Mouse (Mus musculus): Measurements from ENCODE around the gene Tcfl5. TPM values are rescaled to one million over a fixed set of nuclear protein-coding genes. Genes with fewer than 3 reads are reported as not detected.
A peak's percentile ranks its signal among the peaks of the same experiment; 100 is the strongest.

Gene Tcfl5
- 0.42 and 0.55 TPM in 2 replicates for polyA plus RNA-seq (2015; fragmentation: Nextera tagmentation; extraction: Ambion mirVana)

DNA sequence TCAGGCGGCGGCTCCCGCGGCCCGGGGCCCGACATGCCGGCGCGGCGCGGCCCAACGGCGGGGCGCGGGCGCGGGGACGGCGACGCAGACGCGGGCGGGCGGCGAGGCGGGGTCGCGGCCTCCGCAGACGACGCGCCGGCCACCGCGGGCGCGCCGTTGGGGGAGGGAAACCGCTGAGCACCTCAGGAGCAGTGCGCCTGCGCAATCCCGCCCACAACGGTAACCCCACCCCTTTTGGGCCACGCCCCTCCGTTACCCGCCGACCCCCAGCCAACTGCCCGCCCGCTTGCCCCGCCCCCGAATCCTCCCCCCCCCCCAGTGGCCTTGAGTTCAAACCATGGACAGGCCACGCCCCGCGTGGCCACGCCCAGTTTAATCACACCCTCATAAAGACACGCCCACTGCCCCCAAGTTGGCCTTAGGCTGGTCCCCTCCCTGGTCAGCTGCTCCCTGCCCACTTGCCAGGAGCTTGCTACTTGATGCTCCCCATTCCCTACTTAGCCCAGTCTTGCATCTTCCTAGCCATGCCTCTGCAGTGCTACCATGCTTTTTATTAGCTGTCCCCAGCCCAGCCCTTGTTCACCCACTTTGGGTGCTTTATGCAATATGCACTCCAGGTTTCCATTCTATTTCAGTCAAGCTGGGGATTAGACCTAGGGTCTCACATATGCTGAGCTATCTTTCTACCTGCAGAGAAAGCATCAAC is at the start of gene Tcfl5:
TSS of gene Tcfl5 (minus strand) at position 154 of the 706 bp plus-strand sequence.
- WGBS, result 4% methylated on average over 39 of the region's 56 CpGs
- Histone ChIP-seq H3K4me3 (ENCODE audit: low read depth, low read length) (peak within 1 kb of the TSS; percentile 43), H3K4me2 (ENCODE audit: low read length) (peak within 1 kb of the TSS; percentile 52), H3K36me3 (ENCODE audit: control insufficient read depth, insufficient read depth, low read length) (no peaks in the 10 kb centered on the region), H3K4me1 (ENCODE audit: control insufficient read depth, insufficient read depth, low read length) (no peaks in the 10 kb centered on the region; the same call in 1 of the 2 replicates), H3K27me3 (ENCODE audit: control insufficient read depth, insufficient read depth, low read depth, low read length) (peaks cover 39% of the 10 kb centered on the region), H3K9ac (ENCODE audit: low read depth, low read length) (peak within 1 kb of the TSS; percentile 30; the same call in 1 of the 2 replicates), H3K27ac (ENCODE audit: low read length) (no peak within 1 kb of the TSS), H3K9me3 (replicated peaks; ENCODE audit: control insufficient read depth, low read length, poor library complexity, severe bottlenecking) (peaks cover 18% of the 10 kb centered on the region)
- no peak for ATAC-seq

DNA sequence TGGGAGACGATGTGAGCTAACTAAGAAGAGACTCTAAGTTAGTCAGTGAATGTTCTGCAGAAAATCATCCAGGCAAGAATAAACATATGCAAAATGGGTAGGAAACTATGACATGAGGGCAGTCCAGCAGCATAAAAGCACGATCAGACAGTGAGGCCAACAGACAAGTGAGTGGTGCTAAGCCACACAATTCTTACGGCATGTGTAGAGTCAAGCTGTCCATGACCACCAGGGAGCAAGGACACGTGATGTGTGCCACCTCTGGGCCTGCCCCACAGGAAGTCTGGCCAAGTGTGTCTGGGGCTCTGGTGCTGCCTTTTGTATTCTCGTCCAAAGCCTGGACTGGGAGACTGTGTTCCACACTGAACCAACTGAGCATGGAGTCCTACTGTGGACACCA is 47.3 kb upstream of the Tcfl5 start:
- ATAC-seq, result no peak
- 87% methylated on average over 5 of the region's 5 CpGs for WGBS
- no peak overlapping the region for H3K4me3 ChIP-seq (ENCODE audit: low read depth, low read length)
- no peak overlapping the region for H3K4me2 ChIP-seq (ENCODE audit: low read length)
- no peak overlapping the region for H3K9ac ChIP-seq (ENCODE audit: low read depth, low read length)
- no peak overlapping the region for H3K27ac ChIP-seq (ENCODE audit: low read length)
- H3K4me1 ChIP-seq (ENCODE audit: control insufficient read depth, insufficient read depth, low read length), result peaks cover 9% of the 10 kb centered on the region
- no peaks in the 10 kb centered on the region for H3K9me3 ChIP-seq (replicated peaks; ENCODE audit: control insufficient read depth, low read length, poor library complexity, severe bottlenecking)
- peaks cover 34% of the 10 kb centered on the region for H3K36me3 ChIP-seq (ENCODE audit: control insufficient read depth, insufficient read depth, low read length)
- no peaks in the 10 kb centered on the region for H3K27me3 ChIP-seq (ENCODE audit: control insufficient read depth, insufficient read depth, low read depth, low read length)

DNA sequence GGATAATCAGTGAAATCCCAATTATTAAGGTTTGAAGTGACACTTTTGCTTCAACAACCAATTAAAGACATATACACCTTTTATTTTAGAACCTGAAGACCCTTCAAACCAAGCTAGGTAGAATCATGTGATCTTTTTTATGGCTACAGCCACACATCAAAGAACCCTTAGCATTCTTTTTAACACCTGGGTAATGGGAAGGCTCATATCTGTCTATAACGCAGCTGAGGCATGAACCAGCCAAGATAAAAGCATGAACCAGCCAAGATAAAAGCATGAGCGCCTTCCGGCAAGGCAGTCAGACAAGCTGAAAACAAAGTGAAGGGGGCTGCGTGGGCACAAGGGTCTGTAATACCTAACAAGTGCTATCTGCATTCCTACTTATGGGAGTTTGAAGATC is 41.5 kb upstream of the Tcfl5 start:
- Histone ChIP-seq H3K27ac (ENCODE audit: low read length) (no peak overlapping the region), H3K9ac (ENCODE audit: low read depth, low read length) (no peak overlapping the region), H3K36me3 (ENCODE audit: control insufficient read depth, insufficient read depth, low read length) (peaks cover 59% of the 10 kb centered on the region), H3K9me3 (replicated peaks; ENCODE audit: control insufficient read depth, low read length, poor library complexity, severe bottlenecking) (no peaks in the 10 kb centered on the region), H3K4me2 (ENCODE audit: low read length) (no peak overlapping the region), H3K4me3 (ENCODE audit: low read depth, low read length) (no peak overlapping the region), H3K27me3 (ENCODE audit: control insufficient read depth, insufficient read depth, low read depth, low read length) (no peaks in the 10 kb centered on the region), H3K4me1 (ENCODE audit: control insufficient read depth, insufficient read depth, low read length) (no peaks in the 10 kb centered on the region)
- ATAC-seq, result no peak
- 94% methylated on average over 4 of the region's 4 CpGs for WGBS

DNA sequence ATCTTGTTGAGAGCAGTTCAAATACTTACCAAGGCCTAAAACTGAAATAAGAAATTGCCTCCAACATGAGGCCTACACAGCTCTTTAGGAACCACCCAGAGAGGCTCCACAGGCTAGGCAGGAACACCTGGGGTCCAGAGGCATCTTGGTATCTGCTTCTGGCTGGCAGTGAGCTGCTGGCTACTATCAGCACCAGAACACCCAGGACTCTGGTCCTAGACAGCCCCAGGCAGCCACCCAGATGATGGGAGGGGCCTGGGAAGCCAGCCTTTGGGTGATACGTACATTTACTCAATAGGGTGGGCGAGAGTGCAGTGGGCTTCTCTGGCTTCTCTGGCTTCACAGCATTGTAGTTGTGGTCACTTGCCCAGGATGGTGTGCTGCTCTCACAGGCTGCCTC is 41.0 kb upstream of the Tcfl5 start:
- ATAC-seq, result no peak
- Histone ChIP-seq H3K9me3 (replicated peaks; ENCODE audit: control insufficient read depth, low read length, poor library complexity, severe bottlenecking) (no peaks in the 10 kb centered on the region), H3K36me3 (ENCODE audit: control insufficient read depth, insufficient read depth, low read length) (peaks cover 56% of the 10 kb centered on the region), H3K27ac (ENCODE audit: low read length) (no peak overlapping the region), H3K4me3 (ENCODE audit: low read depth, low read length) (no peak overlapping the region), H3K4me2 (ENCODE audit: low read length) (no peak overlapping the region), H3K27me3 (ENCODE audit: control insufficient read depth, insufficient read depth, low read depth, low read length) (no peaks in the 10 kb centered on the region), H3K9ac (ENCODE audit: low read depth, low read length) (no peak overlapping the region), H3K4me1 (ENCODE audit: control insufficient read depth, insufficient read depth, low read length) (no peaks in the 10 kb centered on the region)
- WGBS, result 88% methylated on average over 2 of the region's 2 CpGs

DNA sequence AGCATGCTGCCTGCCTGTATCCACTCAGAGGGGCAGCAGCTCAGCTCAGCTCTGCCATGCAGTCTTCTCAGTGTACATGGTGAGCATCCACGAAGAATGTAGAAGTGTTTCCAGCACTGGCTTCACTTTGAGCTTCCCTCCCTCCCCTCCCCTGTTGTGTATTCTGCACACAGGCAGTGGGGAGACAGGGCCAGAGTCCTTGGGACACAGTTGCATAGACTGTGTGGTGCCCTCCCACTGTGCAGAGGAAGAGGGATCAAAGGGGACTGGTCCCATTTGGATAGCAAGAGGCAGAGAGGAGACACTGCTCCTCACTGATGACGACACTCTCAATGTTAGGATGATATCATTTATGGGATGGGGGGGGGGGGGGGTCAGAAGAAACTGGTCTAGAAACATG is 38.7 kb upstream of the Tcfl5 start:
- WGBS, result 71% methylated on average over 2 of the region's 2 CpGs

DNA sequence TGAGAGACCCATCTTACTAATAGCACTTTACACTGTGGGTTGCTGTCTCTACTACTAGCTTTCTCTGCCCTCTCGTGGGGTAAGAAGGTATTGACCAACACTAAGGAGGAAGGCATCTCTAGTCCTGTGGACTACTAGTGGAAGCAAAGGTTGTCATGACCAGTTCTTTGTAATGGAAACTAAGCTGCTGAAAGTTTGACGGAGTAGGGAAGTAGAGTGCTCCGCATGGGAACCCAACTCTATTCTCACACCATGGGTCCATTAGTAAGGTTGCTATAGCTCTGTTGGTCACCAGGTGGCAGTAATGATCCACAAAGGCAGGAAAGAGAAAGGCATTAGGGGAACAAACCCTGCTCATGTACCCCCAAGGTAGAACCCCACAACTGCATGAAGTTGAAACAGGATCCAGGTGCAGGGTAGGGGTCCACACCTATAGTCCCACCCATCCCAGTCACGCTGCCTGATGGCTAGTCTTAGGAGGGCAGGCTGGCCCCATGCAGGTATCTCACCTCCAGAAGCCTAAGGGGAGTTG is 36.2 kb upstream of the Tcfl5 start:
- Histone ChIP-seq H3K4me2 (ENCODE audit: low read length) (no peak overlapping the region), H3K4me3 (ENCODE audit: low read depth, low read length) (no peak overlapping the region), H3K4me1 (ENCODE audit: control insufficient read depth, insufficient read depth, low read length) (no peaks in the 10 kb centered on the region), H3K36me3 (ENCODE audit: control insufficient read depth, insufficient read depth, low read length) (peaks cover 25% of the 10 kb centered on the region), H3K27ac (ENCODE audit: low read length) (no peak overlapping the region), H3K9ac (ENCODE audit: low read depth, low read length) (no peak overlapping the region), H3K9me3 (replicated peaks; ENCODE audit: control insufficient read depth, low read length, poor library complexity, severe bottlenecking) (no peaks in the 10 kb centered on the region), H3K27me3 (ENCODE audit: control insufficient read depth, insufficient read depth, low read depth, low read length) (no peaks in the 10 kb centered on the region)
- 22% methylated on average over 4 of the region's 4 CpGs for WGBS
- ATAC-seq, result peak; percentile 72

More for the DNA sequence above, 38.7 kb upstream of the Tcfl5 start:
- H3K27me3 ChIP-seq (ENCODE audit: control insufficient read depth, insufficient read depth, low read depth, low read length), result no peaks in the 10 kb centered on the region
- H3K4me2 ChIP-seq (ENCODE audit: low read length), result no peak overlapping the region
- no peaks in the 10 kb centered on the region for H3K4me1 ChIP-seq (ENCODE audit: control insufficient read depth, insufficient read depth, low read length)
- H3K9ac ChIP-seq (ENCODE audit: low read depth, low read length), result no peak overlapping the region
- H3K9me3 ChIP-seq (replicated peaks; ENCODE audit: control insufficient read depth, low read length, poor library complexity, severe bottlenecking), result no peaks in the 10 kb centered on the region
- peaks cover 44% of the 10 kb centered on the region for H3K36me3 ChIP-seq (ENCODE audit: control insufficient read depth, insufficient read depth, low read length)
- ATAC-seq, result no peak; the same call in 1 of the 2 replicates
- no peak overlapping the region for H3K27ac ChIP-seq (ENCODE audit: low read length)
- no peak overlapping the region for H3K4me3 ChIP-seq (ENCODE audit: low read depth, low read length)

DNA sequence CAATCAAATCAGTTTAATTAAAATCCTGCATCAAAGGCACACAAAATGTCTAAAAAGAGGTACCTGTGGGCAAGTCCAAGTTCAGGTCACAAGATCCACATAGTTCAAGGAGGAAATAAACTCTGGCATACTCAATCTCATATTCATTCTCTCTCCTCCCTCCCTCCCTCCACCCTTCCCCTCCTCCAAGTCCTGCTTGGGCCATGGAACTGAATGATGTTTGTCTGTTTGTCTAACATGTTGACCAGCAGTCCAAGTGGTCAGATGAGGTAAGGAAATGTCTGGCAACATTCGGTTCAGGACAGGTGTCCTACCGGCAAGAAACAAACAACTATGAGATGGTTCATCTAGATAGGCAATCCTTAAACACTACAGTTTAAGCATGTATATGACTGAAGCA is 34.2 kb upstream of the Tcfl5 start:
- no peak overlapping the region for H3K9ac ChIP-seq (ENCODE audit: low read depth, low read length)
- no peaks in the 10 kb centered on the region for H3K4me1 ChIP-seq (ENCODE audit: control insufficient read depth, insufficient read depth, low read length)
- no peaks in the 10 kb centered on the region for H3K9me3 ChIP-seq (replicated peaks; ENCODE audit: control insufficient read depth, low read length, poor library complexity, severe bottlenecking)
- no peak overlapping the region for H3K4me2 ChIP-seq (ENCODE audit: low read length)
- no peak overlapping the region for H3K4me3 ChIP-seq (ENCODE audit: low read depth, low read length)
- 93% methylated on average over 2 of the region's 2 CpGs for WGBS
- ATAC-seq, result no peak
- H3K27me3 ChIP-seq (ENCODE audit: control insufficient read depth, insufficient read depth, low read depth, low read length), result no peaks in the 10 kb centered on the region
- peaks cover 15% of the 10 kb centered on the region for H3K36me3 ChIP-seq (ENCODE audit: control insufficient read depth, insufficient read depth, low read length)
- H3K27ac ChIP-seq (ENCODE audit: low read length), result no peak overlapping the region

DNA sequence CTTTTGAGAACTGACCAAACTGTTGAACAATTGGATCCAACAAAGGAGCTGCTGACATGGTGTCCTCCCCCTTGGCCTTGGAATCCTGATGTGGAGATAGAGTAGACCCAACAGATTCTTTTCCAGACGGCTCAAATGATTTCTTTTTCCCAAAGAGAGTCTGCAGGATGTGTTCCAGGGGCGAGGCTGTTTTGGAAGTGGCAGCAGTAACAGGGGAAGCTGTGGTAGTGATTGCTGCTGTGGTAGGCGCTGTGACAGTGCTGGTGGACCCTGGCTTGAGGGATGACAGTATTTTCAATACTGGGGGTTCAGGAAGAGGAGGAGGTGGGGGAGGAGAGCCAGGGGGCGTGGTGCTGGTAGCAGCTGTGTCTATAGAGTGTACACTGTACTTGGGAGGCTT is 19.5 kb upstream of the Tcfl5 start:
- Histone ChIP-seq H3K9me3 (replicated peaks; ENCODE audit: control insufficient read depth, low read length, poor library complexity, severe bottlenecking) (no peaks in the 10 kb centered on the region), H3K4me1 (ENCODE audit: control insufficient read depth, insufficient read depth, low read length) (peaks cover 7% of the 10 kb centered on the region; the same call in 1 of the 2 replicates), H3K27me3 (ENCODE audit: control insufficient read depth, insufficient read depth, low read depth, low read length) (no peaks in the 10 kb centered on the region), H3K27ac (ENCODE audit: low read length) (no peak overlapping the region), H3K4me3 (ENCODE audit: low read depth, low read length) (no peak overlapping the region), H3K9ac (ENCODE audit: low read depth, low read length) (no peak overlapping the region), H3K36me3 (ENCODE audit: control insufficient read depth, insufficient read depth, low read length) (peaks cover 11% of the 10 kb centered on the region; the same call in 1 of the 2 replicates), H3K4me2 (ENCODE audit: low read length) (no peak overlapping the region)
- ATAC-seq, result no peak
- WGBS, result 92% methylated on average over 4 of the region's 4 CpGs

DNA sequence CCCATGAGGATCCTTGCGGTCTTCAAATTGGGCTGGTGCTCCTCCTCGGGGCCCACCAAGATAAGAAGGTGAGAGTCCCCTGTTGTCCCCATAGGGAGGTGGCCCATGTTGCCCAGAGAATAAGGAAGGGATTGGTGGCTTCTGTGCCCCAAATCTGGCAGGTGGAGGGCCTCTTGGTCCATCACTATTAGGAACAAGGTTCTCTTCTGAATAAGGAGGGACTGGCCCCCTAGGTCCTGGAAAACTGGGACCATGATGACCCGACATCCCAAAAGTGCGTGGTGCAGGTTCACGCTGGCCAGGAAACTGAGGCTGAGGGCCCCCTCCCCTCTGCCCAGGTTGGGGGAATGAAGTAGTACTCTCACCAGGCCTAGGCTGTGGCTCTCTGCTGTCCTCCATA is 18.0 kb upstream of the Tcfl5 start:
- Histone ChIP-seq H3K4me3 (ENCODE audit: low read depth, low read length) (no peak overlapping the region), H3K27me3 (ENCODE audit: control insufficient read depth, insufficient read depth, low read depth, low read length) (no peaks in the 10 kb centered on the region), H3K4me2 (ENCODE audit: low read length) (no peak overlapping the region), H3K9me3 (replicated peaks; ENCODE audit: control insufficient read depth, low read length, poor library complexity, severe bottlenecking) (no peaks in the 10 kb centered on the region), H3K27ac (ENCODE audit: low read length) (no peak overlapping the region), H3K36me3 (ENCODE audit: control insufficient read depth, insufficient read depth, low read length) (peaks cover 10% of the 10 kb centered on the region; the same call in 1 of the 2 replicates), H3K9ac (ENCODE audit: low read depth, low read length) (no peak overlapping the region), H3K4me1 (ENCODE audit: control insufficient read depth, insufficient read depth, low read length) (peaks cover 7% of the 10 kb centered on the region; the same call in 1 of the 2 replicates)
- ATAC-seq, result 0 out of 2 replicates have a peak, but pooled peaks have one; percentile 49
- WGBS, result 97% methylated on average over 5 of the region's 5 CpGs
